Mouse (Mus musculus): Measurements from ENCODE around the gene Cmklr1. TPM values are rescaled to one million over a fixed set of nuclear protein-coding genes. Genes with fewer than 3 reads are reported as not detected.

Cmklr1 gene
- polyA plus RNA-seq (2012; rRNA removed), result 28.8 and 32.6 TPM in 2 replicates

DNA sequence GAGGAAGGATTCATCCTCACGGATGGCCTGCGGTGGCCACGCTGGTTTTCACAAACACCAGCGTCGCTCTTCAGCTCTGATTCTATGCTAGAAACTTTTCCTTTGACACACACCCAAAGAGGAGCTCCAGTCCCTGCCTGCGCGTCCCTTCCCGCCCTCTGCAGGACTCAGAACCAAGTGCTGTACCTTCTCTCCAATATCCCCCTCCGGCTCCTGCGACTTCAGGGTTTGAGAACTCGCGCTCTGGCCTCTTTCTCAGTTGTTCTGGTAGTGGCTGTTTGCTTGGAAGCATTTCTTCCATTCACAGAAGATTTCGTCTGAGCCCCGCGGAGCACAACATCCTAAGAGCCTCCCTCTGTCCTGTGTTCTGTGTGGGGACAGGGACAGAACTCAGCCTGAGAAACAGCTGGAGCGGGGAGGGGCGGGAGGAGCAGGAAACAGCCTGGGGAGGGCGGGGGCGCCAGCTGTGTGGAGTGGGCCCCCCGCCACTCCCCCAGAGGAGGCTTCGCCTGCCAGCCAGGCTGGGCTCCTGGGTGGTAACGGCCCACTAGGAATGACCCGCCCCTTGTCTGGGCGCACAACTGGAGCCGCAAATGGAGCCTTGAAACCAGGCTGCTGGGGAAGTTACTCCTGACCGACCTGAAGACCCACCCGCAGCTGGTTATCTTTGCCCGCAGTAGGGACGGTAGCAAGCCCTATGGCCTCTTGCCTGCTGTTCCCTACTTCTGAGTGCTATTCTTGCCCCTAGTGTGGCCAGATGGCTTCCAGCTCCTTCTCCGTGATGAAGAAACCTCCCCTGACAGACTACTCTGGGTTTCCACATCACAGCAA, at the start of gene Cmklr1:
Gene Cmklr1 (minus strand): TSS at position 392 of the 831 bp plus-strand sequence.
- WGBS, result 16% methylated on average over 30 of the region's 30 CpGs
- no peaks in the 10 kb centered on the region for H3K36me3 ChIP-seq (ENCODE audit: control insufficient read depth, insufficient read depth, low read length)
- no peaks in the 10 kb centered on the region for H3K4me1 ChIP-seq (replicated peaks; ENCODE audit: control insufficient read depth, insufficient read depth, low read length)
- no peaks in the 10 kb centered on the region; the same call in 1 of the 2 replicates for H3K27me3 ChIP-seq (ENCODE audit: control insufficient read depth, insufficient read depth, low read length)
- TF ChIP-seq POLR2A (IDR thresholded peaks at IDR 0.05; ENCODE audit: control insufficient read depth, extremely low read depth, insufficient read depth, low read length, poor library complexity) (no peak), CTCF (IDR thresholded peaks at IDR 0.05; ENCODE audit: borderline replicate concordance, control insufficient read depth, extremely low read depth, insufficient read depth, low read length, poor library complexity) (no peak)
- no peak within 1 kb of the TSS for H3K4me3 ChIP-seq (ENCODE audit: control insufficient read depth, insufficient read depth, low read length)
- no peak within 1 kb of the TSS for H3K27ac ChIP-seq (ENCODE audit: control insufficient read depth, insufficient read depth, low read length)
- no peak for DNase-seq

DNA sequence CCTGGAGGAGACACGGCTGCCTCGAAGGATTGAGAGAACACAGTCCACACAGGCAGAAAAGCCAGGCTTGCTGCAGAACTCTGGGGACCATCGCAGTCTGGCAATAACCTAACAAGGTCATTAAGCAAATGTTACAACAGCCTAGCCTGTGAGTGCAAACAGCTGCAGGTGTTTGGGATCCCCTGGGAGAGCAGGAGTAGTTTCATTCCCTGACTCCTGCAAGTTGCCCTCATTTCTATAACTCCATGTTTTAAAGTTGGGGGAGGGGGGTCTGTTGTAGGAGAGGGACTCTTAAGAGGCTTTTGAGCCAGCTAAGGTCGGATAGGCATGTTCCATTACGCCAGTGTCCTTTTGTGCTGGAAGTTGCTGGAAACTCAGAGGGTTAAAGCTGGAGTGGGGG, 44.2 kb upstream of the Cmklr1 start:
- WGBS, result 64% methylated on average over 5 of the region's 5 CpGs
- no peak overlapping the region for H3K27ac ChIP-seq (ENCODE audit: control insufficient read depth, insufficient read depth, low read length)
- no peaks in the 10 kb centered on the region for H3K36me3 ChIP-seq (ENCODE audit: control insufficient read depth, insufficient read depth, low read length)
- H3K27me3 ChIP-seq (ENCODE audit: control insufficient read depth, insufficient read depth, low read length), result no peaks in the 10 kb centered on the region
- DNase-seq, result no peak
- no peak for TF ChIP-seq CTCF (IDR thresholded peaks at IDR 0.05; ENCODE audit: borderline replicate concordance, control insufficient read depth, extremely low read depth, insufficient read depth, low read length, poor library complexity)
- no peak for TF ChIP-seq POLR2A (IDR thresholded peaks at IDR 0.05; ENCODE audit: control insufficient read depth, extremely low read depth, insufficient read depth, low read length, poor library complexity)
- H3K4me3 ChIP-seq (ENCODE audit: control insufficient read depth, insufficient read depth, low read length), result no peak overlapping the region
- H3K4me1 ChIP-seq (replicated peaks; ENCODE audit: control insufficient read depth, insufficient read depth, low read length), result no peaks in the 10 kb centered on the region

DNA sequence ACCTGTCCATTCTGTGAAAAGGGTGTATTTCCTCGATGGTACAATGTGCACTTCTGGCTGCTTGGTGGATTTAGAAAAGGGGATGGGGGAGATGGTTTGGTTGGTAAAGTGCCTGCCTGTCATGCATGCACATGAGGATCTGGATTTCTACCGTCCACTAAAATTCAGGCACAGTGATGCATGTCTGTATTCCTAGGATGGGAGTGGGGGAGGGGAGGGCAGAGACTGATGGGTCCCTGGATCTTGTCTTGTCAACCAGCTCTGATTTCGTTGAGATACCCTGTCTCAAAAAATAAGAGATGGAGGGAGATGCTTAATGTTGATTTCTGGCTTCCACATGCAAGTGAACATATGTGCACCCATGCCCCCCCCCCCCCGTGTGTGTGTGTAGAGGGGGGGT, 43.8 kb upstream of the Cmklr1 start:
- DNase-seq, result no peak
- Histone ChIP-seq H3K4me3 (ENCODE audit: control insufficient read depth, insufficient read depth, low read length) (no peak overlapping the region), H3K27me3 (ENCODE audit: control insufficient read depth, insufficient read depth, low read length) (no peaks in the 10 kb centered on the region), H3K36me3 (ENCODE audit: control insufficient read depth, insufficient read depth, low read length) (no peaks in the 10 kb centered on the region), H3K27ac (ENCODE audit: control insufficient read depth, insufficient read depth, low read length) (no peak overlapping the region), H3K4me1 (replicated peaks; ENCODE audit: control insufficient read depth, insufficient read depth, low read length) (no peaks in the 10 kb centered on the region)
- WGBS, result 68% methylated on average over 4 of the region's 4 CpGs
- TF ChIP-seq POLR2A (IDR thresholded peaks at IDR 0.05; ENCODE audit: control insufficient read depth, extremely low read depth, insufficient read depth, low read length, poor library complexity), result no peak

DNA sequence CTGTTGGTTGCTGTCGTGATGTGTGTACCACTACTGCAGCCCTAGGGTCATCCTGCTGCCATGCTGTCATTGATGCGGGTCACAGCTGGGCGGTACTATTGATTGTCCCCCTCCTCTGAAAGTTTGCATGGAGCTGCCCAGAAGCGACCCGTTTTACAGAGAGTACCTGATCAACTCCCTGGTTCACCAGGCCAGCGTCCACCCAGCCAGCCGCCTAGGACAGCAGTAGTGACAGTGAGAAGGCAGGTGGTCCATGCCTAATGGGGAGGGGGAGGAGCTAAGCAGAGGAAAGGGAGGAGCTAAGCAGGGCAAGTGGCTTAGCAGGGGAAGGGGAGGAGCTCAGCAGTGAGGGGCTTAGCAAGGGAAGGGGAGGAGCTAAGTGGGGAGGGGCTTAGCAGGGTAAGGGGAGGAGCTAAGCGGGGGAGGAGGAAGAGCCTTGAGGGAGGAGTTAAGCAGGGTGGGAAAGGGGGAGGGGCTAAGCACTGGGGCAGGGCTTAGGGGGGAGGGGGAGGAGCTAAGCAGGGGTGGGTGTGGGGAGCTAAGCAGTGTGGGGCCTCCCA, 43.0 kb upstream of the Cmklr1 start:
- TF ChIP-seq CTCF (IDR thresholded peaks at IDR 0.05; ENCODE audit: borderline replicate concordance, control insufficient read depth, extremely low read depth, insufficient read depth, low read length, poor library complexity) (no peak), POLR2A (IDR thresholded peaks at IDR 0.05; ENCODE audit: control insufficient read depth, extremely low read depth, insufficient read depth, low read length, poor library complexity) (no peak)

DNA sequence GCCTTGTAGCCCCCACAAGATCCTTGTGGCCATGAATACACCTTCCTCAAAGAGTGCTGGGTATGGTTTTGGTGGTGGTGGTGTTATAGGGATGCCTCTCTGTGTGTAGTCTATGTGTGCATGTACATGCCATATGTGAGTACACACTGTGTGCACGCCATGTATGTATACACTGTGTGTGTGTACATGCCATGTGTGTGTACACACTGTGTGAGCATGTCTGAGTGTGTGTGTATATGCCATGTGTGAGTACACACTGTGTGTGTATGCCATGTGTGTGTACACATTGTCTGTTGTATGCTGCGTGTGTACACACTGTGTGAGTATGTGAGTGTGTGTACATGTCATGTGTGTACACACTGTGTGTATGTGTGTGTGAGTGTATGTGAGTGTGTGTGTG, 40.6 kb upstream of the Cmklr1 start:
- Histone ChIP-seq H3K4me1 (replicated peaks; ENCODE audit: control insufficient read depth, insufficient read depth, low read length) (no peaks in the 10 kb centered on the region), H3K27me3 (ENCODE audit: control insufficient read depth, insufficient read depth, low read length) (no peaks in the 10 kb centered on the region), H3K36me3 (ENCODE audit: control insufficient read depth, insufficient read depth, low read length) (no peaks in the 10 kb centered on the region), H3K4me3 (ENCODE audit: control insufficient read depth, insufficient read depth, low read length) (no peak overlapping the region), H3K27ac (ENCODE audit: control insufficient read depth, insufficient read depth, low read length) (no peak overlapping the region)
- no peak for DNase-seq
- TF ChIP-seq POLR2A (IDR thresholded peaks at IDR 0.05; ENCODE audit: control insufficient read depth, extremely low read depth, insufficient read depth, low read length, poor library complexity) (no peak), CTCF (IDR thresholded peaks at IDR 0.05; ENCODE audit: borderline replicate concordance, control insufficient read depth, extremely low read depth, insufficient read depth, low read length, poor library complexity) (no peak)
- 91% methylated on average over 2 of the region's 2 CpGs for WGBS

More for the DNA sequence above, 43.0 kb upstream of the Cmklr1 start:
- H3K4me3 ChIP-seq (ENCODE audit: control insufficient read depth, insufficient read depth, low read length), result no peak overlapping the region
- no peak for DNase-seq
- no peaks in the 10 kb centered on the region for H3K27me3 ChIP-seq (ENCODE audit: control insufficient read depth, insufficient read depth, low read length)
- 95% methylated on average over 8 of the region's 8 CpGs for WGBS
- no peaks in the 10 kb centered on the region for H3K36me3 ChIP-seq (ENCODE audit: control insufficient read depth, insufficient read depth, low read length)
- no peaks in the 10 kb centered on the region for H3K4me1 ChIP-seq (replicated peaks; ENCODE audit: control insufficient read depth, insufficient read depth, low read length)
- H3K27ac ChIP-seq (ENCODE audit: control insufficient read depth, insufficient read depth, low read length), result no peak overlapping the region

DNA sequence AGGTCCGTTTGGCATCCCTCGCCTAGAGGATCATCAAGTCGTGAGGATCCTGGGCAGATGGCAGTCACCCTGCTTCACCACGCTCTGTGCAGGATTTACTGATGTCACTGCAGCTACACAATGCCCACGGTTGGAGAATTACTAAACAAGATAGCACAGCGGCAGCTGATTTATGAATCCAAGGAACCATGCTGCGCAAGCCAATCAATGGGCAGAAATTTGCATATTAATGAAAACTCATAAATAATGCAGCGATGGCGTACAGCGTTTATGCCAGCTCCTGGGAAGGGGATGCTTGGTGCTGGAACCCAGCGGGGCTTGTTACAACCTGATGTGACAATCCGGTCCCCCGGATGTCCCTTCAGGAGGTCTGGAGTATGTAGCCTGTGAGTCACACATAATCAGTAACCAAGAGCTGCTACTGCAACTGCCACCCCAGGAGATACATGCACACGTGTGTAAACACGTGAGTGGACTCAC, 39.9 kb upstream of the Cmklr1 start:
- Histone ChIP-seq H3K4me3 (ENCODE audit: control insufficient read depth, insufficient read depth, low read length) (no peak overlapping the region), H3K36me3 (ENCODE audit: control insufficient read depth, insufficient read depth, low read length) (no peaks in the 10 kb centered on the region), H3K27ac (ENCODE audit: control insufficient read depth, insufficient read depth, low read length) (no peak overlapping the region), H3K4me1 (replicated peaks; ENCODE audit: control insufficient read depth, insufficient read depth, low read length) (no peaks in the 10 kb centered on the region), H3K27me3 (ENCODE audit: control insufficient read depth, insufficient read depth, low read length) (no peaks in the 10 kb centered on the region)
- TF ChIP-seq POLR2A (IDR thresholded peaks at IDR 0.05; ENCODE audit: control insufficient read depth, extremely low read depth, insufficient read depth, low read length, poor library complexity) (no peak), CTCF (IDR thresholded peaks at IDR 0.05; ENCODE audit: borderline replicate concordance, control insufficient read depth, extremely low read depth, insufficient read depth, low read length, poor library complexity) (no peak)
- DNase-seq, result no peak
- WGBS, result 87% methylated on average over 15 of the region's 15 CpGs
